Mouse (Mus musculus) adrenal gland, postnatal 14 days (tissue): ENCODE measurements at regions not wholly inside any gene's neighbourhood (a gene's known extent, or its start where the extent isn't known, plus 50 kb on each side); places are given as distances from the start of the nearest gene placed in this dataset.

ENCODE experiments used
- DNase-seq: peaks from one replicate; pipeline ENCODE4 v3.0.0; 2021; ENCODE audit warnings: mixed read lengths

GRCm38 (mm10) chr9:76896347-76896746 lies 149.2 kb downstream of the Tinag start:
- no peak for DNase-seq

GRCm38 (mm10) chr9:76881830-76882229 lies 163.8 kb downstream of the Tinag start:
- DNase-seq: no peak

GRCm38 (mm10) chr9:76876020-76876419 lies 169.6 kb downstream of the Tinag start:
- DNase-seq: no peak

- DNase-seq: no peak
Measured at GRCm38 (mm10) chr9:76872418-76872817, 173.2 kb downstream of the Tinag start.

- no peak for DNase-seq
Measured at GRCm38 (mm10) chr9:76869635-76870034, 176.0 kb downstream of the Tinag start.

- DNase-seq: no peak
Measured at GRCm38 (mm10) chr9:76868633-76869032, 177.0 kb downstream of the Tinag start.

GRCm38 (mm10) chr9:76822173-76822572 lies 223.4 kb downstream of the Tinag start:
- DNase-seq: no peak

GRCm38 (mm10) chr9:76794951-76795350 lies 228.0 kb upstream of the Fam83b start:
- no peak for DNase-seq

- DNase-seq: peak; percentile 76
Measured at GRCm38 (mm10) chr9:76788654-76789053, 221.7 kb upstream of the Fam83b start.
